Mouse (Mus musculus): Measurements from ENCODE around the gene Stx18.

DNA sequence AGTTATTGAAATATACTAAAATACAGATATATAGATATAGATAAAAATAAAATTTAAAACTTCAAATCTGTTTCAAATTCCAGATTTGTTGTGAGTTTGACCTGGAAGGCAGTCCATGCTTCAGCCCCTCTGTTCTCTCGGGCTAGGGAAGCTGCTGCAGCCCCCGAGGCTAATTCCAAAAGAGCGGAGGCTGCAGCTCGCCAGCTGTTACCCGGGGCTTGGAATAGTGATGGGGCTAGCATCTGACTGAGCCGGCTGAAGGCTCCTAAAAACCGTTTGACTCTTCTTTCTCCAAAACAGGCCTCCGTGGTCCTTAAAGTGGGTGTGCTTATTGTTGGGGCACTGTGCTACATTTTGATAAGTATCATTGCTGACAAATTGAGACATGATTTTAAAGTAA is 46.1 kb downstream of the Stx18 start:
- TF ChIP-seq POLR2A (IDR thresholded peaks at IDR 0.05; ENCODE audit: control insufficient read depth, low read depth, low read length) = no peak
- TF ChIP-seq CTCF (IDR thresholded peaks at IDR 0.05; ENCODE audit: control insufficient read depth, insufficient read depth, insufficient replicate concordance, low read depth, low read length) = no peak

All from testis, adult 2 months (tissue).